Mouse (Mus musculus) kidney, postnatal 4 days (tissue): ENCODE results near the gene Dhrs3.

ENCODE experiments used
- DNase-seq, 2 experiments: peaks; one replicate each; pipeline ENCODE4 v3.0.0; 2021; ENCODE audit warnings: mixed read lengths in 2 of 2

Gene Dhrs3

DNA sequence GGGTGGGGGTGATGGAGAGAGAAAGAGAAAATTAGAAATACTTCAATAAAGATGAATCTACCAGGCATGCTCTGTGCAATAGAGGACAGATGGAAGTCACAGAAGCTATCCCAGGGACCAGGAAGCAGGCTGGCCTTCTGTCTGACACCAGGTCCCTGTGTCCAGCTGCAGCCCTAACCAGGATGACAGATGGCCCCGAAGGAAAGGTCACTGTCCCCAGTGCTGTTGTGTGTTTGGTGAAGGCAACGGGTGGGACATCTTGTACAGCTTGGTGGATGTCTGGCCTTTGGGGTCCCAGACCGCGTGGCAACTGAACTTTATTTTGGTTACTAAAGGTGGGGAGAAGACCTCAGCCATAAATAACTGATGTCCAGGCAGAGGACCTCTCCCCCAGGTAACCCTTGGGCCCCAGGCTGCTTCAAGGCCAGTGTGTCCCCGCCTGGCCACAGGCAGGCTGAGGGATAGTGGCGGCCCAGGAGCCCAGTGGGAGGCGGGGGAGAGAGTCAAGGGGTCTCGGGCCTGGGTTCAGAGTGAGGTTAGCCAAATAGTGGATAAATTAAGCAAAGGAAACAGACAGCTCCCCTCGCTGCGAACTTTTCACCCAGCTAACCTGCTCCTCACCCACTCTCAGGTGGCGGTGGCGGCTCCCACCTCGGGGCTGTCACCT is 48.3 kb downstream of the Dhrs3 start:
- peak; percentile 42 to 63 for DNase-seq

- no peak for DNase-seq
These were observed 49.8 kb downstream of the Dhrs3 start for GRCm38 (mm10) chr4:144942433-144942832.

DNA sequence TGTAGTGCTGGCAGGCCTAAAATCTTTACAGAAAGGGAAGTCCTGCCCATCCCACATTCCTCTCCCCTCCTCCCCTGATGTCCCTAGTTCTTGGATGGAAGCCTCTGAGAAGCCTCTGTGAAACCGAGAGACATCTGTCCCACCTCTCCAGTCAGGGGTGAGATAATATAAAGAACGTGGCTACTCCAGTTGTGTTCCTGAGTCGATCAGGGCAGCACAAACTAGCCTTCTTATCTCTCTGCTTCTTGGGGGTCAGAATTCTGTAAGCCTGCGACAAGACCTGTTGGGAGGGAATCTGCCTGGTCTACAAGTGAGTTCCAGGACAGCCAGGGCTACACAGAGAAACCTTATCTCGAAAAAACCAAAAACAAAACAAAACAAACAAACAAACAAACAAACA is 50.6 kb downstream of the Dhrs3 start:
- no peak for DNase-seq

- DNase-seq = peak; percentile 93 to 94
These were observed 55.2 kb downstream of the Dhrs3 start for GRCm38 (mm10) chr4:144947738-144948390.

GRCm38 (mm10) chr4:144949441-144950326 is 57.1 kb downstream of the Dhrs3 start:
- peak; percentile 74 to 85 for DNase-seq

DNA sequence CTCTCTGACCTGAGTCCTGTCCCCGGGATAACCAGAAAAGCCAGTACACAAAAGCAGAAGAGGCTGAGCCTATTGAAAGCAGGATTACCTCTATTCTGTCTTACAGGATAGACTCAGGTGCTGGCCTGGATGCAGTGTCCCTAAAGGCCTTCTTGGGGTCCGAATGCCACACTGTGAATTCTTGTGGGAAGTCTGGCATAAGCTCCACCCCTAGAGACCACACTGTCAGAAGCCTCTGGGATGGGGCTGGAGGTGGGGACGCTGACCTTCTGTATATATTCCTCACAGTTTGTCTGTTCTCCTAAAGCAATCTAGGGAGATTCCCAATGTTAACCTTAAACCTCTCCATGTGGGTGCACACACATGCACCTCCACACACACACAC is 57.7 kb downstream of the Dhrs3 start:
- no peak for DNase-seq

DNA sequence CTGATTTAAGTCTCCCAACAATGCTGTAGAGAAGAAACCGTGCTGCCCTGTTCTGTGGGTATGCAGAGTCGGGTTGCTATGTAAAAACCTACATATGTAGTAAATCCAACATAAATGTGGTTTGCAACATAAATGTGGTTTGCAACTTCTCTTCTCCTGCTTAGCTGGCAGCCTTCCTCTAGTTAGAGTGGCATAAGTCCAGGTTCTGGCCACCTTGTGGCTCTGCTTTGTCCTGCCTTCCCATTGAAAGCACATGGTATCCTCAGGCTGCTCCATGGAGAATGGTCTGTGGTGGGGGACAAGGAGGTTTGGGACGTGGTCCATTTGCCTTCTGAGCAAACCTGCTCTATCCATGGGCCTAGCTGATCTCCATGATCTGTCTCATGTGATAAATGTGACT is 58.3 kb downstream of the Dhrs3 start:
- DNase-seq = no peak

DNA sequence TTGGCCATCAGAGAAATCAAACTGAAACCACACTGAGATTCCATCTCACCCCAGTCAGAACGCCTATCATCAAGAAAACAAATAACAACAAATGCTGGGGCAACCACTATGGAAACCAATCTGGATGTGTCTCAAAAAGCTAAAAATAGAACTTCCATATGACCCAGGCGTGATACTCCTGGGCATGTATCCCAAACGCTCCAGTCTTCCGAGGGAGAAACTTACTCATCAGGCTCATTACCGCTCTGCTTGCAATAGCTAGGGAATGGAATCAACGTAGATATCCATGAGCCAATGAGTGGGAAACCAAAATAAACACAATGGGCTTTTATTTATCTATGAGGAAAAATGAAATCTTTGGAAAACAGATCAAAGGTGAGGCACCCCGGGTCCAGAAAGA is 59.2 kb downstream of the Dhrs3 start:
- DNase-seq = peak in 1 of 2 experiments; percentile 25

DNA sequence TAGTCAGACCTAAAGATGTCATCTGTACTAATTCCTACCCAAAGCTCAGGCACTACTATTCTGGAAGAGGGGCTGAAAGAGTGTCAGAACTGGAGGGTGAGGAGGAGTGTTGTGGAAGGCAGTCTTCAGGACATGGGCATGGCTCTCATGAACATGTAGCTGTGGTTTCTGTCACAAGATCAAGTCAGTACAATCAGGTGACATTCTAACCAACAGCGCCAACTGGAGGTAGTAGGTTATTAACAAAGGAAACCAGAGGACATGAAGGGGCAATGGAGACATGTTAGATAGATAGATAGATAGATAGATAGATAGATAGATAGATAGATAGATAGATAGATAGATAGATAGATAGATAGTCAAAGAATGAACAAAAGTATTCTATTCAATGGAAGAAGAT is 60.8 kb downstream of the Dhrs3 start:
- DNase-seq = no peak

GRCm38 (mm10) chr4:144955863-144956262 is 63.2 kb downstream of the Dhrs3 start:
- no peak for DNase-seq

DNA sequence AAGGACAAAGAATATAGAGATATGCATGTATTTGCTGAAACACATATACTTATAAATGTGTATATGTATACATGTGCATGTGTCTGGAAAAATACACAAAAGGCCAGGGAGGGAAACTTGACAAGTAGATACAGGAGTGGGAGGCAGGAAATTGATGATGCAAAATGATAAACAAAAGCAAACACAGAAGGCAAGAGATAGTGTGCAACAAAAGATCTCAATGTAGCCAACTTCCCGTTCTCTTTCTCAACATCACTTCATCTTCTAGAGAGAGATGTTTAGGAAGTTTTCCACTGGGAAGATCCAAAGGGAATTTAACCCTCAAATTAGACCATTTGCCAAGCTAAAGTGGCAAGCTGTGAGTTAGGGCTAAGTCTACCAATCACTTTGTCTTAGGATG is 63.7 kb downstream of the Dhrs3 start:
- DNase-seq = no peak

DNA sequence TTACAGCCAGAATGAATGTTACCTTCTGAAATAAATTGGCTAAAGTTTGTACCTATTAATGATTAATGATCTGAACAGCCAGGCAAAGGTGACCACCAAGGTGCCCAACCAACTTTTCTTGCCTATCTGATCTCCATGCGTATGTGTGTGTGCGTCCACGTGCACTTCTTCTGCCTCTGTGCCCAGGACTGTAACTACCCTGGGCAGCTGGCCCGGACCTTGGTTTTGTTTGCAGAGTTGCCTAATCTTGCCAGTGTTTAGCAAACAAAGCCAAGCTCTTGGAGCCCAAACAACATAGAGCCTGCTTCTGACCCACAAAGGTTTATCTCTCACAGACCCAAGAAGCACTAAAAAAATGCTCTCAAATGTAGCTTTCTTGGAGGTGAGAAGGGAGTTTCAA is 64.6 kb downstream of the Dhrs3 start:
- peak in 1 of 2 experiments; percentile 50 for DNase-seq

- DNase-seq = no peak
These were observed 65.1 kb downstream of the Dhrs3 start for GRCm38 (mm10) chr4:144957721-144958120.

DNA sequence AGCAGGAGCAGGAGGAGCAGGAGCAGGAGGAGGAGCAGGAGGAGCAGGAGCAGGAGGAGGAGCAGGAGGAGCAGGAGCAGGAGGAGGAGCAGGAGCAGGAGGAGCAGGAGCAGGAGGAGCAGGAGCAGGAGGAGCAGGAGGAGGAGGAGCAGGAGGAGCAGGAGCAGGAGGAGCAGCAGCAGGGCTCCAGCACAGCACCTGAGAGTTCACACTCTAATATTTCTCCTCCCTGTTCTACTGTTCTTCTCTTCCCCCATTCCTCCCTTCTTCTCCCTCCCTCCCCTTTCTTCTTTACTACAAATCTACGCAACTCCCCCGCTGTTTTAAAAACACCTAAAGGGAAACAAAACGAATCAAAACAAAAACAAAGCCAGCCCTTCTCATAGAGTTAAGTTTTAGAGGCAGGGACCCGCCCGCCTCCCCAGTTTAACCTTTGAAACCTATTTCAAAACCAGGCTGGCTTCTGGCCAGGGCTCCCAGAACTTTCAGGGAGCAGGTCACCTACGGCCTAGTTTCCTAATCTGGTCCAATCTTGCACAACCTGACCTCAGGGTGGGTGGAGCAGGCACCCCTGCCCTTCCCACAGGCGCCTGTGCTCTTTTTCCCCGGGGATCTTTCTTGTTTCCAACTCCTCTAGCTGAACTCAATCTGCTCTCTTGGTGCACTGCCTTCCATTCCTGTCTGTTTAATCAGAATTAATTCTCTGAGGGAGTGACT is 67.7 kb downstream of the Dhrs3 start:
- DNase-seq = peak; percentile 81 to 88

DNA sequence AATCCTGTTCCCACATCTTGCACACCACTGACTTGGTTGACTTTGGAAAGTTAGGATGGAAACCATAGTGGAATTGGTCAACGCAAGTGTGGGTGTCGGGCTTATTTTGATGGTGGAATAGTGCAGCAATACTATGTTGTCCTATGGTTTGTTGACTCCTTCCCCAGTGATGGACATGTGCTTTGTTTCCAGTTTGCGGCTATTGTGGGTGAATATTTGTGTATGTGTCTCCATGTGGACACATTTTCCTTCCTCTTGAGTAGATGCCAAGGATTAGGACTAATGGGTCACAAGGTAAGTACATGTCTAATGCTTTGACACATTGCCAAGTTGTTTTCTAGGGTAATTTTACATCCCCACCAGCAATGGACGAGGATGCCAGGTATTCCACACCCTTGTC is 68.6 kb downstream of the Dhrs3 start:
- no peak for DNase-seq

- DNase-seq = no peak
These were observed 69.1 kb downstream of the Dhrs3 start for GRCm38 (mm10) chr4:144961696-144962095.

- no peak for DNase-seq
These were observed 72.6 kb downstream of the Dhrs3 start for GRCm38 (mm10) chr4:144965255-144965654.

- no peak for DNase-seq
These were observed 75.7 kb downstream of the Dhrs3 start for GRCm38 (mm10) chr4:144968371-144968770.

DNA sequence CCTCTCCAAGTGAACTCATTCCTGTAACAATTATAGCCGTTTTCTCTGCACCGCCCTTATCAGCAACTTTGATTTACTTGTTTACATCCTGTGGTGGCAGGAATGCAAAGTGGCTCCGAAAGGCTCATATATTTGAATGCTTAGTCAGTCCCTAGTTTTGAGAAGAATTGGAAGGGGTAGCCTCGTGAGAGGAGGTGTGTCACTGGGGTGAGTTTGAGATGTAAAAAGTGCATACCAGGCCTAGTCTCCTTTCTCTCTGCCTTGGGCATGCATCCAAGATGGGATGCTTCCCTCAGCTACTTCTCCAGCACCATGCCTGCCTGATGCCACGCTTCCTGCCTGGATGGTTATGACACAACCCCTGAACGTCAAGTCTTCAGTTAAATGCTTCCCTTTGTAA is 76.4 kb downstream of the Dhrs3 start:
- no peak for DNase-seq

GRCm38 (mm10) chr4:144971048-144971447 is 78.4 kb downstream of the Dhrs3 start:
- no peak for DNase-seq

- no peak for DNase-seq
These were observed 80.5 kb downstream of the Dhrs3 start for GRCm38 (mm10) chr4:144972948-144973720.

- DNase-seq = no peak
These were observed 81.8 kb downstream of the Dhrs3 start for GRCm38 (mm10) chr4:144974458-144974857.
